Mouse (Mus musculus) cortical plate, adult 2 months (tissue): ENCODE results near the gene Usp47. TPM values are rescaled to one million over a fixed set of nuclear protein-coding genes. Genes with fewer than 3 reads are reported as not detected.
"Not testable (repeated sequence)": the region's sequence is repeated elsewhere in the genome, so short reads cannot be mapped to it uniquely, and the experiment has no call there.

Experiments
- H3K27ac ChIP-seq: fragments of 200-500 bp; 2 replicates; pipeline ENCODE4 v1.5.1; 2012; ENCODE audit warnings: low read length, control low read depth, inconsistent platforms; ENCODE audit not compliant: insufficient read depth
- H3K4me1 ChIP-seq: fragments of 200-500 bp; 2 replicates; pipeline ENCODE4 v1.6.1; 2011; ENCODE audit warnings: low read length; ENCODE audit not compliant: control insufficient read depth, insufficient read depth
- H3K4me3 ChIP-seq: fragments of 200-500 bp; 2 replicates; pipeline ENCODE4 v1.5.1; 2011; ENCODE audit warnings: mild to moderate bottlenecking, low read length, control low read depth; ENCODE audit not compliant: insufficient read depth
- CTCF ChIP-seq: fragments of 200-500 bp; IDR thresholded peaks from 2 replicates; pipeline ENCODE4 v1.5.1; 2011; ENCODE audit warnings: mild to moderate bottlenecking, control low read depth, low read length; ENCODE audit not compliant: insufficient read depth; ENCODE audit errors: extremely low read depth
- POLR2A ChIP-seq: fragments of 200-500 bp; IDR thresholded peaks from 2 replicates; pipeline ENCODE4 v1.6.1; 2011; ENCODE audit warnings: mild to moderate bottlenecking, low read length, control low read depth; ENCODE audit not compliant: insufficient read depth; ENCODE audit errors: extremely low read depth
- polyA plus RNA-seq: library from polyadenylated mRNA; depleted of rRNA; stranded (reverse); fragments of >200 nt; gene quantifications from 2 replicates; pipeline ENCODE4 v1.2.3, GENCODE M21; 2012

Gene Usp47
- polyA plus RNA-seq, 1 experiment, result 32.8 TPM

- Histone ChIP-seq H3K4me1 (no peaks in the 10 kb centered on the region), H3K27ac (no peak overlapping the region), H3K4me3 (no peak overlapping the region)
- TF ChIP-seq CTCF, result no peak
- no peak for TF ChIP-seq POLR2A
Measured at GRCm38 (mm10) chr7:112055901-112056625, 32.8 kb downstream of the Usp47 start.

- TF ChIP-seq CTCF, result no peak
- TF ChIP-seq POLR2A, result no peak
- Histone ChIP-seq H3K4me3 (no peak overlapping the region), H3K27ac (no peak overlapping the region), H3K4me1 (no peaks in the 10 kb centered on the region)
Measured at GRCm38 (mm10) chr7:112074868-112075267, 51.6 kb downstream of the Usp47 start.

DNA sequence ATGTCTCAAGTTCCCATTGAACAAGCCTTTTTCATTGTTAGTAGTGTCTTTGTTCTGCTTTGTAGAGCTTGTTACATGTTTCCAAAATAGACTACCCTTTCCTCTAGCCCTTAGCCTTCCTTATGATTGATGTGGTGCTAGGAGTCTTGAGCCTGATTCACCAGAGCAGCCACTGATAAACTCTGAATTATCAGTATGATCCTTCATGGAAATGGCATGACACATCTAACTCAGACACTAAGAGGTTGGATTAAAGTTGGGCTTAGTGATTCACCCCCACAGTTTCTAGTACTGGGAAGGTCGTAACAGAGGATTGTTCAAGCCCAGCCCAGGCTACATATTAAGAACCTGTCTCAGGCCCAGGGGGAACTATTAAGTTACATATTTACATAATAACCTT, 59.3 kb downstream of the Usp47 start:
- no peaks in the 10 kb centered on the region for H3K4me1 ChIP-seq
- TF ChIP-seq POLR2A (no peak), CTCF (no peak)
- H3K4me3 ChIP-seq, result no peak overlapping the region
- H3K27ac ChIP-seq, result no peak overlapping the region

- H3K27ac ChIP-seq, result no peak overlapping the region
- no peak for TF ChIP-seq POLR2A
- no peak for TF ChIP-seq CTCF
- H3K4me1 ChIP-seq, result no peaks in the 10 kb centered on the region
- H3K4me3 ChIP-seq, result no peak overlapping the region
Measured at GRCm38 (mm10) chr7:112084222-112084621, 60.9 kb downstream of the Usp47 start.

DNA sequence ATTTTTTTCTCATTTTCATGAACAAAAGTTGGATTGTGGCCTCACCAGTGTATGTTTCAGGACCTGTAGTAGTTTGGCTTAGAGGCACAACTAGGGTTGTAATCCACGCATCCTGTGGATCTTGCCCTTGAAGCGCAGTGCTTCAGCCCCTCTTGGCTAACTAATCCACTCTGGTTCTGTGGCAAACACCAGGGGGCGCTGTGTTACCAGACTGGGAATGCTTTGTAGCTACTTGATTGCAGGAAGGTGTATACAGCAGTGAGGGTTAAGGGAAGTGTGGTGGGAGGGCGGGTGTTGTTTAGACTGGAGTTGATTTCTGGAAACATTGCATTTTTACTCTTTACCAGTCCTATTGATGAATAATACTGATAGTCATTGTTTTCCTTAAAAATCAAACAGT, 61.8 kb downstream of the Usp47 start:
- H3K27ac ChIP-seq, result no peak overlapping the region
- TF ChIP-seq POLR2A, result no peak
- TF ChIP-seq CTCF, result peak; percentile 87
- H3K4me3 ChIP-seq, result no peak overlapping the region
- no peaks in the 10 kb centered on the region for H3K4me1 ChIP-seq

DNA sequence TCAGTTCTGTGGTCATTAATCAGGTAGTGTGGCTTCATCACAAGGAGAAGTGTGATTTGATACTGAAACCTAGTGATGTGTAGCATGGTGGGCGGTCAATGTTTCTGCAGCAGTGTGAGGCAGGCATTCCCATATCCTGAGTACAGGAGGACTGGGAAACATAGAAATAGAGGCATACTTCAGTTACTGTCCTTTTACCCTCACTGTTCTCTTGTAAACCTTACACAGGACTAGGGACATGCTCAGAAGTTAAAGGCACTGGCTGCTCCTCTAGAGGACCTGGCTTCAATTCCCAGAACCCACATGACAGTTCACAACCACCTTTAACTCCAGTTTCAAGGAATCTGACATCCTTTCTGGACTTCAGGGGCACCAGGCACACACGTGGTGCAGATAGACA, 62.9 kb downstream of the Usp47 start:
- Histone ChIP-seq H3K27ac (no peak overlapping the region), H3K4me3 (no peak overlapping the region), H3K4me1 (no peaks in the 10 kb centered on the region)
- no peak for TF ChIP-seq CTCF
- TF ChIP-seq POLR2A, result no peak

DNA sequence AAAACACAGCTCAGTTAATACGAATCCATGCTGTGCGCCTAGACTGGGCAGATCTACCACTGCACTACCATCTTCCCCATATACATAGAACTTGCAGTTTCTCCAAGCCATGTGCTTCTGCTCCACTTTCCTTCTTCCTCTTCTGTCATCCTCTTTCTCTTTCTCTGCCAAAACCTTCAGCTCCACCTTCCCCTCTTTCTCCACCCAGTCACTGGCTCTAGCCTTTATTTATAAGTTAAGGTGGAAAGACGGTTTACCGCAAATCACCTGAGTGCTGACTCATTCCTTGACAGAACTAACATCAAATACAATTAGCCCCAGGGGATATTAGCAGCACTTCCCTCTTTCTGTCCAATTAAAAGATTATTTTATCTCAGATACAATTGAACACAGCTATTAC, 71.6 kb downstream of the Usp47 start:
- not testable (repeated sequence) for H3K27ac ChIP-seq, H3K4me1 ChIP-seq

GRCm38 (mm10) chr7:112100887-112101286, 77.6 kb downstream of the Usp47 start:
- Histone ChIP-seq H3K27ac (no peak overlapping the region), H3K4me1 (peaks cover 1% of the 10 kb centered on the region), H3K4me3 (no peak overlapping the region)
- TF ChIP-seq CTCF (no peak), POLR2A (no peak)

More for the DNA sequence above, 71.6 kb downstream of the Usp47 start:
- not testable (repeated sequence) for H3K4me3 ChIP-seq

GRCm38 (mm10) chr7:112102933-112103332, 79.6 kb downstream of the Usp47 start:
- H3K27ac ChIP-seq, result no peak overlapping the region
- TF ChIP-seq POLR2A (no peak), CTCF (no peak)

DNA sequence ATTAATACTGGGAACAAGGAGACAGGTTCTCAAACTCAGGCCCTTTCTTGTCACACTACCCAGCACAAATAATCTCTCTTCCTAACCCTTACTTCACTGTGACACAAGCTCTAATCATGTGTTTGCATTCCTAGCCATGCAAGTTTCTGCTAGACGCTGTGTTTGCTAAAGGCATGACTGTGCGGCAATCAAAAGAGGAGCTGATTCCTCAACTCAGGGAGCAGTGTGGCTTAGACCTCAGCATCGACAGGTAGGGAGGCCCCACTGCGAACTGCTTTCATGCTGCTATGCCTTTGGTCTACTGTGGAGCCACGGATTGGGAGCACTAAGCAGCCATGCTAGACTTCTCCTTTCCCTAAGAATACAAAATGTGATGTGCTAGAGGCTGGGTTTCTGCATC, 80.5 kb downstream of the Usp47 start:
- TF ChIP-seq CTCF (no peak), POLR2A (no peak)
- Histone ChIP-seq H3K4me1 (peaks cover 1% of the 10 kb centered on the region), H3K4me3 (no peak overlapping the region)

More at GRCm38 (mm10) chr7:112102933-112103332, 79.6 kb downstream of the Usp47 start:
- no peak overlapping the region for H3K4me3 ChIP-seq
- H3K4me1 ChIP-seq, result peaks cover 1% of the 10 kb centered on the region

More for the DNA sequence above, 80.5 kb downstream of the Usp47 start:
- no peak overlapping the region for H3K27ac ChIP-seq
